Mouse (Mus musculus): ENCODE results near the gene Plaa.

Gene Plaa

DNA sequence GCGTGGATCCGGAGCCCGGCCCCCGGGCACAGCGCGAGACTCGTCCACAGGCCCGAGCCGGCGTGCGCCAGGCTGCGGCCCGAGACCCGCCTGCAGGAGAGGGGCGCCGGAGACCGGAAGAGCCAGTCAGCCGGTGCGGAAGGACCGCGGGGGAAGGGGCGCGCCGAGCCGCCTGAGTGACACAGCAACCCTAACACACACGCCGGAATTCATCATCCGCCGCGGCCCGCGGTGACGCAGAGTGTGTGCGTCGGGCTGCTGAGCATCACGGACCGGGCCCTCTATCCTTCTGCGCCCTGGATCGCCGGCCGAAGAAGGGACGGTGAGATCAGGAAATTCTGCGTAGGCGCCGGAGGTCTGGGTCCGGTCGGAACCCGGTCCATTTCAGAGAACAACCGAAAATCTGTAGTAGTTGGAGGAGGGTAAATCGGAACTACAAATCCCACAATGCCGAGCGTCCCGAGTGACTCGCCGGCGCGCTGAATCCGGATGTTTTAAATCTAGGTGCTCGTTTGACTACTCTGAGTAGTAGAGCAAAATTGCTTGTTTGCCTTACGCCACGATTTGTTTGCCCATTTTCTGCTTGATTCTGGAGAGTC, at the start of gene Plaa:
Gene Plaa (minus strand): TSS at position 214 of the 599 bp plus-strand sequence.
- under 1% methylated on average over 61 of the region's 61 CpGs for WGBS

DNA sequence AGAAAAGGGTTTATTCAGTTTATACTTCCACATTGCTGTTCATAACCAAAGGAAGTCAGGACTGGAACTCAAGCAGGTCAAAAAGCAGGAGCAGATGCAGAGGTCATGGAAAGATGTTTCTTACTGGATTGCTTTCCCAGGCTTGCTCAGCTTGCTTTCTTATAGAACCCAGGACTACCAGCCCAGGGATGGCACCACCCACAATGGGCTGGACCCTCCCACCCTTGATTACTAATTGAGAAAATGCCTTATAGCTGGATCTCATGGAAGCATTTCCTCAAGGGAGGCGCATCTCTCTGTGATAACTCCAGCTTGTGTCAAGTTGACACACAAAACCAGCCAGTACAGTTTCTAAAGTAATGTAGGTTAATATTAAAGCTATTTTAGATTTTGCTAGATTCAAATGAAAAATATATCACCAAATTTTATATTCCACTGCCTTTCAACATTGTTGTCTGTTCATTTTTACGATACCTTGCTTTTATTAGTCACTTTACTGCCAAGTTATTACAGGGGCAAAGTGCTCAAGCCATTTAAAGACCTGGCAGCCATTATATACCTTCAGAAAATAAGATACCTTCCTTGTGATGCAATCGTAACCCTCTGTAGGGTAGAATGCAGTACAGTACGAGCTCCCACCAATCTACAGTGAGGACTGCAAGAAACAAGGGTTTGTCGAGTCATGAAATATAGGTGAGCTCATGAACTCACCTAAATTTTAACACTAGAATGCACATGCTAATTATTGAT, 47.6 kb upstream of the Plaa start:
- WGBS, result 97% methylated on average over 5 of the region's 5 CpGs

DNA sequence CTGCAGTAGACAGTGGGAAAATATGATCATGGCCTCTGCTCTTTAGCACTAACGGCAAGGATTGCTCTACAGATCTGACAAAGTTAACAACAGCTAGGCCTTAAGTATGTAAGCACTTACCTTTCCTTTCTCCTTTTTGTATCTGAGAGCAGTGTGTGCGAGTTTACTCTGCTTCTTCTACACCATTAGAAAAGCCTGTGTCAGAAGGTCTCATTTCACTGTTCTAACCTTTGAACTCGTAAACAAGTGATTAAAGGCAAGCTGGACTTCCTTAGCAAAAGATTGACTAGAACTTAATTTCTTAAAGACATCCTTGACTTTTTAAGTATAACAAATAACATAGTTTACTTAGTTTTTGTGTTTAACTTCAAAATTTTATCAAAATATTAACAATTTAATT, 46.9 kb upstream of the Plaa start, which contains the start of gene Lrrc19:
Gene Lrrc19 (minus strand): TSS at position 225 of the 400 bp plus-strand sequence.
- WGBS, result 92% methylated on average over 3 of the region's 3 CpGs

DNA sequence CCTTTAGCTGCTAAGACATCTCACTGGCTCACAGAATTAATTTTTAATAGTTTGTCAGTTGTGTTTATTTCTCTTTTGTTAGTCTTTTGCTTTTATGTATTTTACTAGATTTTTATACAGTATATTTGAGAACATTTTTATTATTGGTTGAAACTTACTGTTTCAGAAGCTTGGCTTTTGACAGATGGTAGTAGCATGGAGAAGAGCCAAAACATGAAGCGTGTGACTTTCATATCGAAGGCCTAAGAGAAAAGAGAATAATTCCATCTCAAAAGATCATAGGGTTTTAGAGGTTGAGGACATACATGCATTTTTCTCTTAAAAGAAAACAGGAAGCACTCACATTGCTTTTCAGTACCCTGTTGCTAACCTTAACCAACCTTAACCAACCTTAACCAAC, 40.1 kb upstream of the Plaa start:
- 55% methylated on average over 2 of the region's 2 CpGs for WGBS

DNA sequence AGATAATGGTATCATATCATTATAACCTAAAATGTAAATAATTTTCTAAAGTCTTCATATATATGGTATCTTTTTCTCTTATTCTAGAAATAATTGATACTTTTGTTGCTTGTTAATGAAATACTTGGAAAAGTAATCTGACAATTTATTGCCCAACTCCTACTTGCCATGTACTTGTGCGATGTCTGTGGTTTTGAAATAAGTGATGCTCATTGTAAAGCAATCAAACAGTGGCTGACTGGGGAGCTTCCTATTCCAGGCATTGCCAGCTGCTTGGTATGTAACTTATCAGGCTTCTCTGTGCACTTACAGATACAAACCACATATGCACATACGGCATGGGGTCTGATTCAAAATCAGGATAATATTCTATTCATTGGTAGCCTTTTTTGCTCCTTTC, 17.0 kb upstream of the Plaa start:
- 73% methylated on average over 2 of the region's 2 CpGs for WGBS

DNA sequence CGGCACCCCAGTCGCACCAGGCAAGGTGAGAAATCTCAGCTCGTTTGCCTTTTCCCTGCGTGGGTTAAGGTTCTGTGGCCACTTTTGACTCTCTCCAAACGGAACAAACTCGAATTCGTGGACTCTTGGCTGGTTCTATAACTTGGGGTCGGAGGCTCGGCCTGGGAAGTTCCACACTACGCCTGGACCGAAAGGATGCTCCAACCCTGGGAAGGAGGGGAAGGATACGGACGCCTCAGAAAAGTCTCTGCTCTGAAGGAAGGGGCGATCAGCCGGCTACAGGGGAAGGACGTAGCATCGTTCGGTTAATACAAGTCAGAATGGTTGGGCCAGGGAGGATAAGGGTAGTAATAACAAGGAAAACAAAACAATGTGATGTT, 11.6 kb upstream of the Plaa start:
- WGBS, result under 1% methylated on average over 18 of the region's 18 CpGs

DNA sequence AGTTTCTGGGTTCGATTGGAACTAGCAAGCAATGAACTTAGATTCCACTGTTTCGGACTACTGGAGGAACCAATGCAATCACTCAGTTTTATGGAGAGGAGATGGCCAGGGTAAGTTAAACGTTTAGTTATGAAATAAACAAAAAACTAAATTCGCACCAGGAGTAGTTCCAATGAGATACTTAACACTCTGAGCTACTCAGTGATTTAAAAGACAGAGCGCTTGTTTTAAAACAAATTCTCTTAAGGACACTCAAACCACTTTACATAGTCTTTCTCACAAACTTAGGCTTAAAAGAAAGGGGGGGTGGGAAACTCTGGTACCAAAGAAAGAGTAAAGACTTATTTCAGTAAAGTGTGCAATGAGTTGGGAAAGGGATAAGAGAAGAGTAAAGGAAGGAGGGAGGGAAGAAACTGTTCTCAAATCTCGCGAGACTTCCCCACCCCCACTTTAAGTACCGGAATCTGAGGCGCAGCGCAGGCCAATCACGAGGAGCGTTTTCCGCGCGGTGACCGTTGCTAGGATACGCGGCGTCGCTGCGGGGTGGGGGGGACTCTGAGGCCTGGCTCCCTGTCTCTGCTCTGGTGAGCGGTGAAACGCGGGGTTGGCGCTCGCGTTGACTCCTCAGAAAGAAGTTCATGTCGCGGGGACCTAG, 11.1 kb upstream of the Plaa start, which contains the start of gene Ift74:
Gene Ift74 (plus strand): TSS at position 520 of the 655 bp plus-strand sequence.
- WGBS, result 1% methylated on average over 29 of the region's 29 CpGs

DNA sequence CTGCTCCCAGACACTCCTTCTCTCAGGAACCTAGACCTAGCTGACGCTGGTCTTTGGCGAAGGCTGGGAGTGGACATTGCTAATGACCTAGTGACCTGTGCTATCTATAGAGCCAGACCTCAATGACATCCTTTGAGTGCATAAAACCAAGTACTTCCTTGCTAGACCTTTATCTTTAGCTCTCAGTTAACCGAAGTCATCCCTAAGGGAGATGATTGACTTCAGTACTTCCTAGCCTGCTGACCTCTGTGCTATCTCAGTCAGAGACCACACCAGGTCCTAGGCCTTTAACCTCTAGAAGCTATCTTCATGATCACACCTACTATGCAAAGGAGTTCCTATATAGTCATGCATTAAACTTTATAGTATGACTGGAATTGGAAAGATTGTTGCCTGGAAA, 7.3 kb upstream of the Plaa start:
- 73% methylated on average over 3 of the region's 3 CpGs for WGBS

DNA sequence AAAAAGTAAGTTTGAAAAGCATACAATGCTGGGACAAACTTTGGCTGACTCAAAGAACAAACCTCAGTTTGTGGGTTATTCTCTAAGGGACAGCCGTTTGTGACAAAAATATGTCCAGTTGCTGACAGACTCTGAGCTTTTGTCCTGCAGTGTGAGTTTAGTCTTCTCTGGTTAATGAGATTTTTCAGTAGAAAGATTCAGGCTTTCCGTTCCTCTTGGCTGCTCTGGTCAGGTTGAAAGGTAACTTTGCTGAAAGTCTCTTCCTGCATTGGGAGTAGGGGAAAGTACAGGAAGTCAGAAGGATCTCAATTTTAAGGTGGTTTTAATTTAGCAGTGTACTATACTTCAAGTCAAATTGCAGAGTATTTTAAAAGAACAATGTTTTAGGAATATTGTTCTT, 2.5 kb upstream of the Plaa start:
- 90% methylated on average over 2 of the region's 2 CpGs for WGBS

DNA sequence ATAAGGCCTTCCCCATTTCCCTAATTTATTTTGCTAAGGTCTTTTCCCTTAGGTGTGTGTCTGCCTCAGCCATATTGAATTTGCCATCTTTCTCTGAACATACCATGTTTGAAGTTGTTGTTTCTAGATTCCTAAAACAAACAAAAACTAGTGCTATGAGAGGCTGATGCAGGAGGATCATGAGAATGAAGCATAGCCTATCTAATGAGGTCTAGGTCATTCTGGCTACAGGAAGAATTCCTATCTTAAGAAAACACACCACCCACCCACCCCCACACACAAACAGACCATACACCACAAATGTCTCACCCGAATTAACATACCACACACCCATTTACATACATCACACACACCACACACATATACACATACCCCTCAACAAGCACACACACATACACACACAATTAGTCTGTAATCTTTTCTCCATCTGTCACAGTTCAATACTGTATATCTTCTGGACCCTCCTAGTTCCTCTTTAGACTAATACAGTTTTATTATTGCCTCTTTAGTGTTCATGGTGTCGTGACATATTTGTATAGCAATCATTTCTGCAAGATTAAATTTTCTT, 1.5 kb upstream of the Plaa start:
- 95% methylated on average over 2 of the region's 2 CpGs for WGBS

DNA sequence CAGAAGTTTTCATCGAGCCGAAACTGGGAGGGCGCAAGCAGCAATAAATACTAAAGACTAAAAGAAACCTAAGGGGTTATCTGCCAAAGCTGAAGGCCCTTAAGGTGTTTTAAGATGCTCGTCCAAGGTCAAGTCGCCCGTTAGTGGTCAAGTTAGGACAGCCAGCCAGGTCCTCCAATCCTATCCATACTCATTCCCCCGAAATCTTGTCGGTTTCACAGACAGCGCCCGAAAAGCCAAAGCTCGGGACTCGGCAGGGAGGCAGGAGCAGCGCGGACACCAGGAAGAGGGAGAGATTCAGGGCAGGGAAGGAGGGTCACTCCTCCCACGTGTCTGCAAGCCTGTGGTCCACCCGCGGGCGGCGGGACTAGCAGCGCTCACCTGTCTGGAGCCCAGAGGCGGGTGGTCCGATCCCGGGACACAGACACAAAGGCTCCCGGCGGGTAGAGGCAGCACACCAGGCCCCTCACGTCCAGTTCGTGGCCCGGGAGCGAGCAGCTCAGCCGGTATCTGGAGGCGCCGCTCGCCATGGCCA, 481 bp downstream of the Plaa start:
- WGBS, result under 1% methylated on average over 33 of the region's 33 CpGs

DNA sequence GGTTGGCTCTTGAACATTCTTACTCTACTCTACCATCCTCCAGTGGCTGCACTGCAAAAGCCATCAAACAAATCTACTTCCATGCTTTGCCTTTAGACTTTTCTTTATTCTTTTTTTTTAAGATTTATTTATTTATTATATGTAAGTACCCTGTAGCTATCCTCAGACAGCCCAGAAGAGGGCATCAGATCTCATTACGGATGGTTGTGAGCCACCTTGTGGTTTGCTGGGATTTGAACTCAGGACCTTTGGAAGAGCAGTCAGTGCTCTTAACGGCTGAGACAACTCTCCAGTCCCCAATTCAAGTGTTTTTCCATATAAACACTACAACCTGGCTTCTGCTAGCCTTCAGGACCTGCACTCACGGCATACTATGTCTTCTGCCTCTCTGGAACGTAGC, 1.6 kb downstream of the Plaa start:
- 83% methylated on average over 4 of the region's 4 CpGs for WGBS

DNA sequence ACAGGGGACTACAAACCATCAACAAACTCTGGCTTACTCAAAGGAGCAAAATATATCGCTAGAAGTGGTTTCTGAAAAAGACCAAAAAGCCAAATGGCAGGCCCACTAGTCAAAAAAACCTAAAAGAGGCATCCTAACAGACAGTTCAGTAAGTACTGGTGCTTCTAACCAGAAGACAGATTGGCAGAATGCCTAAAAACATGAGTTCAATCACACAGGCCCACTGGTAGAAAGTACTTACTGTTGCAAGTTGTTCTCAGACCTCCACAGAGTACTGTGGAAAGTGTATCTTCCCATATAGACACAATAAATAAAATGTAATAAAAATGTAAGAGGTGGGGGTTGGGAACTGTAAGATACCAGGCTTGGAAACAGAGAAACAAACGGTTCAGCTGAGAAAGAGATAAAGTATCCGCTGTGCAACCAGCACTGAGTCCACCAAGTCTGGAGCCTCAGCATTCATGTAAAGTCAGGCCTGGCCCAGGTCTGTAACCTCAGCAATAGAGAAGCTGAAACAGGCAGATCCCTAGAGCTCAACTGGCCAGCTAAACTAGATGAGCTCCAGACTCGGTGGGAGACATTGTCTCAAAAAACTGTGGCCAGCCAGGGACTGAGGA, 11.2 kb downstream of the Plaa start:
- 66% methylated on average over 4 of the region's 4 CpGs for whole genome bisulfite sequencing

DNA sequence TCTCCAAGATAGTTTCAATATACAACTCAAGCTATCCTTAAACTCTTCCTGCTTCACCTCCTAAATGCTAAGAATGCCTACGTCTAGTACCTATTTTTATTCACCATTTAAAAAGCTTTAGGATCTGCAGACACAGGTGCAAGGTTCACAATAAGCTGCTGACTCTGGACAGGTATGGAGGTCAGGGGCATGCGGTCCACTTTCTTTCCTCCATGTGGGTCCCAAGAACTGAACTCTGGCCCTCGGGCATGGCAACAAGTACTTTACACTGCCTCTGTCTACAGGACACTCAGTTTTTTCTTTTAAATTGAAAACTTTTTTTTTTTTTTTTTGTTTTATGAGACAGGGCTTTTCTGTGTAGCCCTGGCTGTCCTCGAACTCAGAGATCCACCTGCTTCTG, 30.4 kb downstream of the Plaa start:
- 86% methylated on average over 4 of the region's 4 CpGs for WGBS

DNA sequence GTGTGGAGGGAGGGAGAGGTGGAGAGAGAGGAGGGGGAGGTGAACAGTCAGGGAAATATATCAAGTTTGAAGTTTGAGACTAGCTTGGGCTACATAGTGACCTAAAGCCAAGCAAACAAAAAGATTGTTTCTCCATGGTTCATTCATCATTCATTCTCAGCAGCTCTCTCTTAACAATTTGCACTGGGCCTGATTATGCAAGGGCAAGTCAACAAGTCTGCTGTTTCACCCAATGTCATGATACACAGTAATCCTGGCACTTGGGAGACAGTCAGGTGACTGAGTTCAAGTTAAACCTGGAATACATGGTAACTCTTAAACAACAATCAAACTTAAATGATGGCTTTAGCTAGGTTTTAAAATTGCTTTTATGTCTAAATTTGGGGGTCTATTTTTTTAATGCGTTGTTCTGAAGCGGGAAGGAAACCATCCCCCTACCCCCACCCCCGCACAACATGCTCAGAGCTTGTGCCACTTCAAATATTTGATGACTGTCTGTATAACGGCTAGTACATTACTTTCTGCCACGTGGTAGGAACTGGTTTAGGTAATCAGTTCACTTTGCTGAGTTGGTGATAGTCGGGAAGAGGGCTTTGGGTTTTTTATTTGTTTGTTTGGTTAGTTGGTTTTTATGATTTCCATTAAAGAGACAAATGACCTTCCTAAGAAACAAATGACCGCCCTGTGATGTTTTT, 40.9 kb downstream of the Plaa start:
- WGBS, result 77% methylated on average over 7 of the region's 7 CpGs

DNA sequence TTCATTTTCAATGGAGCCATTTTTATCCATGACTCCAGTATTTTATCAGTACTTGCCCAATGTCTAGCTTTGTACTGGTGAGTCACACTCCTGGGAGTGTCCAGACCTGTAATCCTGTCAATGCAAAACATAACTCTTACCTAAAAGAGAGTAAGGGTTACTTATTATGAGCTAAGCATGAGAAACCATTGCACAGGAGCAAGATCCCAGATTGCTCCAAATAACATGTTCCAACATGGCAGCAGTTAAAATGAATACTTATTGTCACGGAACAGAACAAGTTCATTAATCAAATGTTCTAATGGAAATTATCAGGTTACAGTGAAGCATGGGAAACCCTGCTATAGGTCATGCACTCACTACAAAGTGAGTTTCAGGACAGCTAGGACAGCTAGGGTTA, 42.7 kb downstream of the Plaa start:
- 88% methylated on average over 1 of the region's 1 CpGs for WGBS

DNA sequence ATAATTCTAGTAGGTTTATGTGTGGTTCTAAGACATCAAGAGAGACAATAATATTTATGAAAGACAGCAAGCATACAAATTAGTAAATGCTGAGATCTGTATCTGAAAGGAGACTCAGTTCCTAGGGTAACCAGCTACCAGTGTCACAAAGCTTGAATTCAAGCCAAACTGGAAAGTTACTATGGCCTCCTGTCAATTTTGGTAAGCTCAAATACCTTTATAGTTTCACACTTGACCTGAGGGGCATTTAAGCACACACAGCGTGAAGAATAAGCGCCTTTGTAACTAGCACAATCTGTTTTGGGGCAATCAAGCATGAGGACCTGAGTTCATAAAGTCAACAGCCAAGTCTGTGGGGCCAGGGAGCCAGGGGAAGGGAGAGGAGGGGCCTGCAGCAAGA, 43.8 kb downstream of the Plaa start:
- 57% methylated on average over 2 of the region's 2 CpGs for WGBS

DNA sequence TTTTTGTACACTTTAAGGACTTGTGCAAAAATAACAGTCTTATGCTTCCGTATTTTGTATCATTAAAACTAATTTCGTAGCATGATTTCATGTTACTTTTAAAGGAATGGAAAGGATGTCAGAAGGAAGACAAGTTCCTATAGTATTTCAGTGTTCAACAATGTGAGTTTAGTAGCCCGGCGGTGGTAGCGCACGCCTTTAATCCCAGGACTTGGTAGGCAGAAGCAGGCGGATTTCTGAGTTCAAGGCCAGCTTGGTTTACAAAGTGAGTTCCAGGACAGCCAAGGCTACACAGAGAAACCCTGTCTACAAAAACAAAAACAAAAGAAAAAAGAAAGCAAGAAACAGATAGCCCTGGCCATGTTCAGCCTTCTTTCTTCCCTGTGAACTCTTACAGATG, 45.9 kb downstream of the Plaa start:
- 58% methylated on average over 7 of the region's 7 CpGs for WGBS

DNA sequence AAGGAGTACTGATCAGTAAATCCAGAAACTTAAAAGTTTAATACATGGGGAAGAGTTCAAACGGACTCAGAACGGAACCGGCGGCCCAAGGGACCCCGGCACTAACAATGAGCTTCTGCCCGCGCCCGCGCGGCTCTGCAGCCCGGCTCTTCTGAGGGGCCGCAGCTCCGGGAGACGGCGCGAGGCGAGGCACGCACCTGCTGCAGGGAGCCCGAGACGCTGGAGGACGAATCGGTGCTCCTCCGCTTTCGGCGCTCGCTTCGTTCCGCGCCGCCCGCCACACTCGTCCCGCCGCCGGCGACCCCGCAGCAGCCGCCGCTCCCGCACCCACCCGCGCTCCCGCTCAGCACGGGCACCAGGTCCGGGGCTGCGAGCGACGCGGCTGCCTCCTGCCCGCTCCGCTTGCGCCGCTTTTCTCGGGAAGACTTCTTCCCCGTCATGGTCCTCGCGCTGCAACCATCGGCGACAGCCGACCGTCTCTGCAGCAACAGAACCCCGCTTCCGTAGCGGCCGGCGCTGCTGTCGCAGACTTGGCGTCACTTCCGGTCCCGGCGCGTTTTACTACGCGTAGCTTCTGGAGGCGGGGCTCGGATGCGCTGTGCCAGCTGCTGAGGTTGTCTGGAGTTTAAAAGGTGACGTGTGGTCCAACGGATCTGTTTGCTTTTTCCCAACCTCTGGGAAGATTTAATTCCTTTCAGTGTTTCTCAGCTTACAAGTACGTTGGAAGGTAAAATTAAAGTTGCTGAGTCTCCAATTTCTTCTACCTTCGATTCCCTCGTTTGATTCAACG, 46.6 kb downstream of the Plaa start, which contains the start of the genes Gm10306 and Caap1:
Gene Gm10306 (plus strand): TSS at position 282 of the 790 bp plus-strand sequence.
Gene Caap1 (minus strand): TSS at position 532 of the 790 bp plus-strand sequence.
- WGBS, result under 1% methylated on average over 83 of the region's 83 CpGs

DNA sequence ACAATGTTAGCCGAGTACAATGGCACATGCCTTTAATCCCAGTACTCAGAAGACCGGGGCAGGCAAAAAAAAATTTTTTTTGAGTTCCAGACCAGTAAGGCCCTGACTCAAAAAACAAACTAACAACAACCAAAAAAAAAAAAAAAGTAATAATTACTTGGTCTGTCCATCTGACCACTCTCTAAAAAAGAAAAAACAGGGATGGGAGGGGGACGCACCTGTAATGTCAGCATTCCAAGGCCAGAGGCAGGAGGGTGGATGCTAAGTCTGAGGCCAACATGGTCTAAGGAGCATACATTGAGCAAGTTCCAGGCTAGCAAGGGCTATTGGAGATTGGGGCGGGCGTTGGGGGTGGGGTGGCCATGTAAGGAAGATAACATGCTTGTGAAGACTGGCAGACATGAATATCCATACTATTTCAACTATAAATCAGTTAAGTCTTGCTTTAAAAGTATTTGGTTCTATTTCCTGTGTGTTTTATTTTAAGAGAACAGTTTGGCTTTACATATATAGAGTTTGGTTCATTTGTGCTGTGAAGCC, 48.0 kb downstream of the Plaa start:
- WGBS, result 94% methylated on average over 5 of the region's 5 CpGs
